Comparison of ENCODE assay signal across 10 mouse cellular contexts in genomic region chr1:77226546-77226945, GRCm38 (mm10).
DNase-seq lines count a peak whose midpoint lies in the region; ATAC-seq lines count a peak whose summit lies in the region.
"Had no signal": no experiment of that assay in that cellular context is flagged by ENCODE, and none has a peak within 500 bp of the region (broad histone marks: within the 10 kb centered on the region; RNA-seq: fewer than 3 reads in every experiment).

No protein-coding gene starts in this region.

- H3K9ac ChIP-seq in heart, embryonic 13.5 days: no peak overlapping the region
- no peak overlapping the region for H3K9ac ChIP-seq in midbrain, embryonic 14.5 days (replicated peaks; ENCODE audit: low read length)
- no peak overlapping the region for H3K9ac ChIP-seq in midbrain, embryonic 13.5 days (replicated peaks)
- H3K9ac ChIP-seq in stomach, embryonic 16.5 days (ENCODE audit: low read length): no peak overlapping the region

- H3K27me3 ChIP-seq in heart, embryonic 13.5 days (replicated peaks): no peaks in the 10 kb centered on the region
- H3K27me3 ChIP-seq in midbrain, embryonic 14.5 days (ENCODE audit: control insufficient read depth, insufficient read depth, low read length): no peaks in the 10 kb centered on the region
- H3K27me3 ChIP-seq in midbrain, embryonic 13.5 days: no peaks in the 10 kb centered on the region
- no peaks in the 10 kb centered on the region for H3K27me3 ChIP-seq in stomach, embryonic 16.5 days (ENCODE audit: control insufficient read depth, insufficient read depth, low read length)
- H3K27me3 ChIP-seq: megakaryocyte, embryonic 14.5 days had no signal

- WGBS in heart, embryonic 13.5 days: 27% methylated on average over 4 of the region's 4 CpGs
- WGBS in midbrain, embryonic 14.5 days: 54% methylated on average over 4 of the region's 4 CpGs
- WGBS in midbrain, embryonic 13.5 days: 48% methylated on average over 4 of the region's 4 CpGs
- WGBS in stomach, embryonic 16.5 days: 12% methylated on average over 4 of the region's 4 CpGs

- peak overlapping the region; percentile 58 for H3K4me2 ChIP-seq in heart, embryonic 13.5 days
- no peak overlapping the region for H3K4me2 ChIP-seq in midbrain, embryonic 14.5 days (ENCODE audit: low read length)
- no peak overlapping the region for H3K4me2 ChIP-seq in midbrain, embryonic 13.5 days (replicated peaks)
- peak overlapping the region; percentile 36 for H3K4me2 ChIP-seq in stomach, embryonic 16.5 days (ENCODE audit: low read depth, low read length)

- no peak overlapping the region for H3K4me3 ChIP-seq in heart, embryonic 13.5 days
- no peak overlapping the region for H3K4me3 ChIP-seq in midbrain, embryonic 14.5 days (replicated peaks; ENCODE audit: low read depth, low read length)
- H3K4me3 ChIP-seq in midbrain, embryonic 13.5 days (replicated peaks): no peak overlapping the region
- no peak overlapping the region for H3K4me3 ChIP-seq in stomach, embryonic 16.5 days (replicated peaks; ENCODE audit: low read length)
- H3K4me3 ChIP-seq: megakaryocyte, embryonic 14.5 days had no signal

- peaks cover 7% of the 10 kb centered on the region; the same call in 1 of the 2 replicates for H3K9me3 ChIP-seq in heart, embryonic 13.5 days
- H3K9me3 ChIP-seq in midbrain, embryonic 14.5 days (ENCODE audit: control insufficient read depth, low read length): no peaks in the 10 kb centered on the region
- no peaks in the 10 kb centered on the region for H3K9me3 ChIP-seq in midbrain, embryonic 13.5 days
- no peaks in the 10 kb centered on the region for H3K9me3 ChIP-seq in stomach, embryonic 16.5 days (replicated peaks; ENCODE audit: control insufficient read depth, low read length)

- no peak for DNase-seq in heart, adult 9 months (ENCODE audit: low spot score in 2 of 2)
- peak; percentile 29 for DNase-seq in midbrain, embryonic 14.5 days
- peak; percentile 52 for DNase-seq in kidney, adult 9 months
- DNase-seq in cerebellum, adult 8-10 months: no peak
- no peak for DNase-seq in c-Kit-positive CD71-positive TER-119-positive erythroid progenitor cells, embryonic 14.5 days (ENCODE audit: low spot score)
- DNase-seq: thymus, postnatal 14 days had no signal

- ATAC-seq in heart, embryonic 13.5 days (ENCODE audit: extremely low read depth, insufficient number of reproducible peaks, low FRiP score, low TSS enrichment): no peak
- ATAC-seq in midbrain, embryonic 14.5 days (ENCODE audit: low FRiP score, low TSS enrichment): no peak
- ATAC-seq in midbrain, embryonic 13.5 days: no peak
- ATAC-seq in stomach, embryonic 16.5 days (ENCODE audit: insufficient read depth, low FRiP score): no peak

- peak overlapping the region; percentile 39; the same call in 1 of the 2 replicates for H3K27ac ChIP-seq in heart, embryonic 13.5 days (replicated peaks)
- H3K27ac ChIP-seq in midbrain, embryonic 14.5 days (replicated peaks; ENCODE audit: low read depth, low read length): no peak overlapping the region
- no peak overlapping the region for H3K27ac ChIP-seq in midbrain, embryonic 13.5 days
- H3K27ac ChIP-seq in stomach, embryonic 16.5 days (ENCODE audit: low read length): no peak overlapping the region

- no peaks in the 10 kb centered on the region for H3K36me3 ChIP-seq in heart, embryonic 13.5 days
- H3K36me3 ChIP-seq in midbrain, embryonic 14.5 days (ENCODE audit: control insufficient read depth, insufficient read depth, low read length): no peaks in the 10 kb centered on the region
- no peaks in the 10 kb centered on the region for H3K36me3 ChIP-seq in midbrain, embryonic 13.5 days
- H3K36me3 ChIP-seq in stomach, embryonic 16.5 days (ENCODE audit: control insufficient read depth, insufficient read depth, low read length): no peaks in the 10 kb centered on the region

- H3K4me1 ChIP-seq in heart, embryonic 13.5 days: peaks cover 19% of the 10 kb centered on the region
- peaks cover 3% of the 10 kb centered on the region; the same call in 1 of the 2 replicates for H3K4me1 ChIP-seq in midbrain, embryonic 14.5 days (ENCODE audit: control insufficient read depth, insufficient read depth, low read length)
- H3K4me1 ChIP-seq in midbrain, embryonic 13.5 days (replicated peaks): peaks cover 11% of the 10 kb centered on the region; the same call in 1 of the 2 replicates
- peaks cover 5% of the 10 kb centered on the region; the same call in 1 of the 2 replicates for H3K4me1 ChIP-seq in stomach, embryonic 16.5 days (ENCODE audit: control insufficient read depth, insufficient read depth, low read length)

Comparison
In these comparisons a context has a peak if more than half of its experiments do, and no peak if none do; other contexts are left out.
1. H3K4me2 ChIP-seq: peak in heart, embryonic 13.5 days (single experiment) and stomach, embryonic 16.5 days (single experiment); none in midbrain, embryonic 14.5 days (single experiment) and midbrain, embryonic 13.5 days (single experiment).
2. DNase-seq: peak in midbrain, embryonic 14.5 days (single experiment) and kidney, adult 9 months (single experiment); none in heart, adult 9 months (0 of 2), cerebellum, adult 8-10 months (single experiment) and c-Kit-positive CD71-positive TER-119-positive erythroid progenitor cells, embryonic 14.5 days (single experiment).